Mouse (Mus musculus) spleen, adult 2 months (tissue): ENCODE results near the gene Ctrb1. TPM values are rescaled to one million over a fixed set of nuclear protein-coding genes. Genes with fewer than 3 reads are reported as not detected.

ENCODE experiments used
- DNase-seq, 2 experiments: peaks; one replicate each; pipeline versions ENCODE4 v3.0.0 to v3.0.0-alpha.2; 2012 to 2021; ENCODE audit warnings: low spot score in 2 of 2, low read depth in 1 of 2
- H3K27ac ChIP-seq: fragments of 200-500 bp; 2 replicates; pipeline ENCODE4 v1.5.1; 2012; ENCODE audit warnings: low read length, inconsistent platforms; ENCODE audit not compliant: insufficient read depth
- H3K27me3 ChIP-seq: fragments of 200-500 bp; 2 replicates; pipeline ENCODE4 v1.6.1; 2012; ENCODE audit warnings: mild to moderate bottlenecking, moderate library complexity, low read length, inconsistent platforms; ENCODE audit not compliant: control insufficient read depth, insufficient read depth
- H3K36me3 ChIP-seq: fragments of 200-500 bp; 2 replicates; pipeline ENCODE4 v1.6.1; 2012; ENCODE audit warnings: mild to moderate bottlenecking, low read length, inconsistent platforms; ENCODE audit not compliant: control insufficient read depth, insufficient read depth
- H3K4me1 ChIP-seq: fragments of 200-500 bp; 2 replicates; pipeline ENCODE4 v1.6.1; 2011; ENCODE audit warnings: inconsistent platforms; ENCODE audit not compliant: control insufficient read depth, insufficient read depth, insufficient read length
- H3K4me3 ChIP-seq: fragments of 200-500 bp; 2 replicates; pipeline ENCODE4 v1.5.1; 2011; ENCODE audit warnings: mild to moderate bottlenecking, inconsistent platforms; ENCODE audit not compliant: insufficient read depth, insufficient read length; ENCODE audit errors: extremely low read depth
- CTCF ChIP-seq: fragments of 200-500 bp; IDR thresholded peaks from 2 replicates; pipeline ENCODE4 v1.5.1; 2011; ENCODE audit warnings: mild to moderate bottlenecking, inconsistent platforms; ENCODE audit not compliant: insufficient read depth, insufficient read length, insufficient replicate concordance; ENCODE audit errors: extremely low read depth
- POLR2A ChIP-seq: fragments of 200-500 bp; IDR thresholded peaks from 2 replicates; pipeline ENCODE4 v1.6.1; 2011; ENCODE audit warnings: low read depth, low read length, inconsistent platforms
- WGBS: fragments of 180-500 bp; shearing (Covaris S2); methylation state at CpG from one replicate; pipeline ENCODE4 v1.1.7; 2018; 5-methylcytosine and 5-hydroxymethylcytosine counted together
- polyA plus RNA-seq: library from polyadenylated mRNA; depleted of rRNA; stranded (reverse); fragments of >200 nt; gene quantifications from 2 replicates; pipeline ENCODE4 v1.2.3, GENCODE M21; 2012

The Ctrb1 gene
- polyA plus RNA-seq, 1 experiment: 23,675 TPM

GRCm38 (mm10) chr8:111729233-111730170 is 38.7 kb upstream of the Ctrb1 start:
- H3K36me3 ChIP-seq: no peaks in the 10 kb centered on the region
- TF ChIP-seq POLR2A (no peak), CTCF (no peak)
- 76% methylated on average over 7 of the region's 7 CpGs for WGBS
- H3K27ac ChIP-seq: no peak overlapping the region
- H3K4me1 ChIP-seq: peaks cover 6% of the 10 kb centered on the region; the same call in 1 of the 2 replicates
- peaks cover 16% of the 10 kb centered on the region for H3K27me3 ChIP-seq
- H3K4me3 ChIP-seq: no peak overlapping the region
- no peak for DNase-seq

DNA sequence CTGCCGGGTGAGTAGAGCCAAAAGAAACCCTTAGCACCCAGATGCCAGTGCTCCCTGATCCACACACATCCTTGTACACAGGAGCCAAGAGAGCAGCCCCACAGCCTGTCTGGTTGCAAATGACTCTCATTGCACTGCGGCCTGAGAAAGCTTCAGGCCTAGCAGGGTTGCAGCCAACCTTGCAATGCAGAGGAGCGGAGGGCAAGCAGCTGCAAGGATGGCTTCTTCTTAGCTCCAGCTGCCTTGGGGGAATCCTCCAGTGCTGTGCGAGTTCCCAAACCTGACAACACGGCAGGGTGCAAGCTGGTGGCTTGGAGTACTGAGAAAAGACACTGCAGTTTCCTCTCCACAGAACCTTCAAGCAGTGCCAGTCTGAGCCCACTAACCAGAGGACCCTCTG is 37.7 kb upstream of the Ctrb1 start:
- 89% methylated on average over 5 of the region's 5 CpGs for WGBS
- Histone ChIP-seq H3K27me3 (peaks cover 16% of the 10 kb centered on the region), H3K4me1 (peaks cover 6% of the 10 kb centered on the region; the same call in 1 of the 2 replicates)

GRCm38 (mm10) chr8:111727553-111727952 is 36.7 kb upstream of the Ctrb1 start:
- 76% methylated on average over 4 of the region's 4 CpGs for WGBS
- DNase-seq: no peak
- H3K27me3 ChIP-seq: peaks cover 16% of the 10 kb centered on the region
- H3K27ac ChIP-seq: no peak overlapping the region
- TF ChIP-seq POLR2A: no peak
- no peak for TF ChIP-seq CTCF
- H3K4me1 ChIP-seq: peaks cover 6% of the 10 kb centered on the region; the same call in 1 of the 2 replicates
- no peak overlapping the region for H3K4me3 ChIP-seq
- H3K36me3 ChIP-seq: no peaks in the 10 kb centered on the region

More for the DNA sequence above, 37.7 kb upstream of the Ctrb1 start:
- no peak for DNase-seq
- TF ChIP-seq POLR2A (no peak), CTCF (no peak)
- Histone ChIP-seq H3K36me3 (no peaks in the 10 kb centered on the region), H3K4me3 (no peak overlapping the region), H3K27ac (no peak overlapping the region)

GRCm38 (mm10) chr8:111726102-111726900 is 35.5 kb upstream of the Ctrb1 start:
- Histone ChIP-seq H3K27ac (peak overlapping the region; percentile 16; the same call in 1 of the 2 replicates), H3K4me3 (no peak overlapping the region), H3K27me3 (peaks cover 7% of the 10 kb centered on the region), H3K4me1 (peaks cover 2% of the 10 kb centered on the region; the same call in 1 of the 2 replicates), H3K36me3 (no peaks in the 10 kb centered on the region)
- no peak for DNase-seq
- TF ChIP-seq CTCF (no peak), POLR2A (no peak)
- 57% methylated on average over 7 of the region's 7 CpGs for WGBS

DNA sequence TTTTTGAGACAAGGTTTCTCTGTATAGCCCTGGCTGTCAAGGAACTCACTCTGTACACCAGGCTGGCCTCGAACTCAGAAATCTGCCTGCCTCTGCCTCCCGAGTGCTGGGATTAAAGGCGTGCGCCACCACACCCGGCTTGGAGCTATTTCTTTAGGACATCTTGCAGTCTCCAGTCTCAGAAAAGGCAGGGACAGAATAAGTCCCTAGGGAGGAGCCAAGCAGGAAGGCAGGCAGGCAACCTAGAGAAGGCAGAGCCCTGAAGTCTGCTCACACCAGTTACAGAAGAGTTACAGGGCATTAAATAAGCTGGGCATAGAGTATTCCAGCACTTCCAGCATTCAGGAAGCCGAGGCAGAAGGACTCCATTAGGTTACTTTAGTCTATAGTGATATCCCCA is 34.5 kb upstream of the Ctrb1 start:
- Histone ChIP-seq H3K27me3 (no peaks in the 10 kb centered on the region), H3K4me1 (no peaks in the 10 kb centered on the region), H3K4me3 (no peak overlapping the region), H3K36me3 (no peaks in the 10 kb centered on the region), H3K27ac (no peak overlapping the region)
- no peak for TF ChIP-seq POLR2A
- no peak for TF ChIP-seq CTCF
- DNase-seq: no peak
- 83% methylated on average over 6 of the region's 6 CpGs for WGBS

DNA sequence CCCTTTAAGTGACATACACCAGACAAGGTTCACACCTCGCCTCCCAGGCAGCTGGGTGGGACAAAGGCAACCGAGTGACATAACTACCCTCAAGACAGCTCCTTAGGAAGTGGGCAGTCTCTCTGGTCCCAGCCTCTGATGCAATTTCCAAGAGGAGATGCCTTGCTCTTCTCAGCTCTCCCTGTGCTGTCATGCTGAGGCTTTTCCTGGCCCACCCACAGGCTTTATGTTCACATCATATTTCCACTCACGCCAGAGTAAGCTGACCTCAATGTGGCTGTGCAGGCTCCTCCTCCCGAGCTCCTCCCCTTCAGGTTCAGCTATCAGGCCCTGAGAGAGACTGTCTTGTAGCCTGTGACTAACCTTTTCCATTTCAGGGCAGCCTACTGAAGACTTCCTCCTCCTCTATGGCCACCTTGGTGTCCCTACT is 29.3 kb upstream of the Ctrb1 start:
- H3K27me3 ChIP-seq: no peaks in the 10 kb centered on the region
- no peak overlapping the region for H3K27ac ChIP-seq
- H3K4me1 ChIP-seq: no peaks in the 10 kb centered on the region
- DNase-seq: no peak
- no peak overlapping the region for H3K4me3 ChIP-seq
- 47% methylated on average over 4 of the region's 4 CpGs for whole genome bisulfite sequencing
- no peak for TF ChIP-seq POLR2A
- TF ChIP-seq CTCF: no peak
- no peaks in the 10 kb centered on the region for H3K36me3 ChIP-seq
